Mouse (Mus musculus) gastrocnemius, adult 18-20 months (tissue): ENCODE measurements at regions not wholly inside any gene's neighbourhood (a gene's known extent, or its start where the extent isn't known, plus 50 kb on each side); places are given as distances from the start of the nearest gene placed in this dataset.

Experiments used
- DNase-seq: peaks from one replicate; pipeline ENCODE4 v3.0.0; 2021; ENCODE audit warnings: low spot score

GRCm38 (mm10) chr13:116795041-116795440, 230.3 kb downstream of the Parp8 start:
- DNase-seq: no peak

GRCm38 (mm10) chr13:116781616-116782015, 243.7 kb downstream of the Parp8 start:
- DNase-seq: no peak

GRCm38 (mm10) chr13:116765491-116765890, 259.8 kb downstream of the Parp8 start:
- DNase-seq: no peak

GRCm38 (mm10) chr13:116759912-116760311, 265.4 kb downstream of the Parp8 start:
- DNase-seq: no peak

GRCm38 (mm10) chr13:116740825-116741224, 284.5 kb downstream of the Parp8 start:
- no peak for DNase-seq

- no peak for DNase-seq
These were observed 301.8 kb downstream of the Parp8 start for GRCm38 (mm10) chr13:116723361-116724153.

- DNase-seq: peak; percentile 41
These were observed 310.5 kb downstream of the Parp8 start for GRCm38 (mm10) chr13:116714809-116715208.

GRCm38 (mm10) chr13:116711866-116712593, 313.3 kb downstream of the Parp8 start:
- DNase-seq: peak; percentile 55

GRCm38 (mm10) chr13:116711148-116711865, 314.0 kb downstream of the Parp8 start:
- no peak for DNase-seq

- no peak for DNase-seq
These were observed 315.7 kb downstream of the Parp8 start for GRCm38 (mm10) chr13:116709671-116710070.

GRCm38 (mm10) chr13:116708846-116709245, 316.5 kb downstream of the Parp8 start:
- no peak for DNase-seq

GRCm38 (mm10) chr13:116708456-116708780, 316.9 kb downstream of the Parp8 start:
- no peak for DNase-seq

GRCm38 (mm10) chr13:116707621-116708455, 317.5 kb downstream of the Parp8 start:
- no peak for DNase-seq

- DNase-seq: no peak
These were observed 318.7 kb downstream of the Parp8 start for GRCm38 (mm10) chr13:116706401-116707330.

- no peak for DNase-seq
These were observed 319.5 kb downstream of the Parp8 start for GRCm38 (mm10) chr13:116705611-116706386.

- DNase-seq: no peak
These were observed 336.6 kb downstream of the Parp8 start for GRCm38 (mm10) chr13:116688714-116689113.
